Mouse (Mus musculus): ENCODE data around the gene Aebp1. TPM values are rescaled to one million over a fixed set of nuclear protein-coding genes. Genes with fewer than 3 reads are reported as not detected.

Gene Aebp1
- polyA plus RNA-seq, 1 experiment from 2014 or later = 15.0 TPM

DNA sequence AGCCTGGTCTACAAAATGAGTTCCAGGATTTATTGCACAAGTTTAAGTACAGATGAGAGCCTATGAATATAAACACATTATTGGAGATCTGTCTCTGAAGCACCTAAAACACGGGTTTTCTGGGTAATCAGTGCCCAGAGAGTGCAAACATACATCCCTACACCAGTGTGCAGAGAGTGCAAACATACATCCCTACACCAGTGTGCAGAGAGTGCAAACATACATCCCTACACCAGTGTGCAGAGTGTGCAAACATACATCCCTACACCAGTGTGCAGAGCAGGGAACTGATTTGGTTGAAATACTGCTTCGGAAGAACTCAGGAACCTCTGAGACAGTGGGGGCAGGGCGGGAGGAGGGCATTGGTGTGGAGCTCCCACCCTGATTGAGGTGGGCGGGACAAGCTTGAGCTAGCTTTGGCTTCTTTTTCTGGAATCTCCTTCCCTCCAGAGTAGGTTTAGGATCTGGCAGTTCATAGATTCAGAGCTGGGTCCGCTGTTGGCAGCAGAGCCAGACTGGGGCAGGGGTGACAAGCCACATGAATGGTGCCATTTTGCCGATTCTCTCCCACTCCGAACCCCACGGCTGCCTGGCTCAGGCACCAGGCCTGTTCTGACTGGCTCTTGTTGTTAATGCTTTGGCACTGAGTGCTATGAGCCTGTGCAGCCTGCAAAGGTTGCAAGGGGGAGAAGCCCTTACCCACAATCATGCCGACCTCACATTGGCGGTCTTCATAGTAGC is 44.2 kb downstream of the Aebp1 start:
- H3K4me1 ChIP-seq (ENCODE audit: control insufficient read depth, insufficient read depth, low read length) = peaks cover 15% of the 10 kb centered on the region
- H3K4me3 ChIP-seq (ENCODE audit: low read depth, low read length) = no peak overlapping the region
- no peak for ATAC-seq (ENCODE audit: low FRiP score)
- H3K27ac ChIP-seq (ENCODE audit: low read depth, low read length) = no peak overlapping the region
- no peak overlapping the region for H3K9ac ChIP-seq (ENCODE audit: low read length)
- no peaks in the 10 kb centered on the region for H3K27me3 ChIP-seq (ENCODE audit: control insufficient read depth, insufficient read depth, low read length)
- WGBS = 85% methylated on average over 10 of the region's 10 CpGs
- DNase-seq (ENCODE audit: low spot score, missing footprints) = peak; percentile 14
- no peak overlapping the region for H3K4me2 ChIP-seq
- no peaks in the 10 kb centered on the region for H3K36me3 ChIP-seq (ENCODE audit: control insufficient read depth, insufficient read depth, low read length)
- no peaks in the 10 kb centered on the region for H3K9me3 ChIP-seq (ENCODE audit: control insufficient read depth, low read length)

DNA sequence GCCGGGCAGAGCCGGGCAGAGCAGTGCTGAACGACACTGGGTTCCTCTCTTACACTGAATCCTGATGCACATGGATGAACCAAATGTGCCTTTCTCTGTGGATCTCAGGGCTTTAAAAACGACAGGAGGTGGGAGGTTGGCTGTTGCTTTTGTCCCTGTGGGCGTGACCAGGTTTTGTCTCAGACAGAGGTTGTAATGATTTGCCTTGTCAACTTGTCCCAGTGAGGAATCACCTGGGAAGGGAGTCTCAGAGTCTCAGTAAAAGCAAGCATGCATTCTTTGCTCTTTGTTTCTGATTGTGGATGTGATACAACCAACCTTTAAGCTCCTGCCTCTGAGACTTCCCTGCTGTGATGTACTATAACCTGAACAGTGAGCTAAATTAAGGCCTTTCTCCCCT is 45.3 kb downstream of the Aebp1 start:
- 50% methylated on average over 5 of the region's 5 CpGs for WGBS

DNA sequence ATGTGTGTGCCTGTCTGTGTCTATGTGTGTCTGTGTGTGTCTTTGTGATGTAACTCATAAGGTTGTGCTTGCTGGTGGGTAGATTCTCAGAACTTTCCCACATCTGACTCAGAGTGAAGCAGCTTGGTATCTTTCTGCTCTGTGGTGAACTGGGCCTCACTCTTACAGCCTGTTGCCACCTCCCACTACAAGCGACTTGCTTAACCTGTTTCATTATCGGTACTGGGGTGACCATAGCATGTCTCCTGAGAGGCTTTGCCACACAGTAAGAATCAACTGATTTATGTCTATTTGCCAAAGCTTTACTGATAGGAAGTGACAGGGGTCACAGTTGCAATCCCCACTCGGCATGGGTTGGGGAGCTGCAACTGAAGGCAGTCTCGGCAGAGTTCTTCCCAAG is 46.9 kb downstream of the Aebp1 start:
- no peaks in the 10 kb centered on the region for H3K27me3 ChIP-seq (ENCODE audit: control insufficient read depth, insufficient read depth, low read length)
- H3K36me3 ChIP-seq (ENCODE audit: control insufficient read depth, insufficient read depth, low read length) = no peaks in the 10 kb centered on the region
- H3K9ac ChIP-seq (ENCODE audit: low read length) = no peak overlapping the region
- no peaks in the 10 kb centered on the region for H3K4me1 ChIP-seq (ENCODE audit: control insufficient read depth, insufficient read depth, low read length)
- 82% methylated on average over 4 of the region's 4 CpGs for WGBS
- ATAC-seq (ENCODE audit: low FRiP score) = no peak
- DNase-seq (ENCODE audit: low spot score, missing footprints) = peak; percentile 26
- H3K27ac ChIP-seq (ENCODE audit: low read depth, low read length) = no peak overlapping the region
- H3K9me3 ChIP-seq (ENCODE audit: control insufficient read depth, low read length) = no peaks in the 10 kb centered on the region
- no peak overlapping the region for H3K4me2 ChIP-seq
- H3K4me3 ChIP-seq (ENCODE audit: low read depth, low read length) = no peak overlapping the region

More for the DNA sequence above, 45.3 kb downstream of the Aebp1 start:
- DNase-seq (ENCODE audit: low spot score, missing footprints) (peak; percentile 77), ATAC-seq (ENCODE audit: low FRiP score) (no peak)
- Histone ChIP-seq H3K36me3 (ENCODE audit: control insufficient read depth, insufficient read depth, low read length) (no peaks in the 10 kb centered on the region), H3K27me3 (ENCODE audit: control insufficient read depth, insufficient read depth, low read length) (no peaks in the 10 kb centered on the region), H3K9ac (ENCODE audit: low read length) (no peak overlapping the region), H3K9me3 (ENCODE audit: control insufficient read depth, low read length) (no peaks in the 10 kb centered on the region), H3K27ac (ENCODE audit: low read depth, low read length) (no peak overlapping the region), H3K4me2 (no peak overlapping the region), H3K4me1 (ENCODE audit: control insufficient read depth, insufficient read depth, low read length) (peaks cover 8% of the 10 kb centered on the region), H3K4me3 (ENCODE audit: low read depth, low read length) (no peak overlapping the region)

DNA sequence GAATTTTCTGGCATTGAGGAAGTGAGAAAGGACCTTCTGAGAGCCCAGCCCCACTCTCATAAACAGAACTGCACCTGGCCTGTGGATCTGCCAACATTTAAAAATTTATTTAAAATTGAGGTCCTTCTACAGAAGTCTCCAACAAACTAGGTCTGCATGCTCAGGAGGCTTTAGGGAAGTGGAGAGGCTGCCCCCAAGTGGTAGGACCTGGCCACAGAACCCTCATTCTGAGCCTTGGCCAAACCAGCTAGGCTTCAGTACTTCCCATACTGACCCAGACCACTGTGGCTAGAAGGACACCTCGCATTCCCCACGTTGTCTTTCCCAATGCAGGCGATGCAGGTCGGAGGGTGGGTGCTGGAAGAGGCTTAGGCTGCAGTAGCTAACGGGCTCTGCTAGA is 50.9 kb downstream of the Aebp1 start:
- no peak overlapping the region for H3K9ac ChIP-seq (ENCODE audit: low read length)
- H3K4me3 ChIP-seq (ENCODE audit: low read depth, low read length) = no peak overlapping the region
- H3K4me1 ChIP-seq (ENCODE audit: control insufficient read depth, insufficient read depth, low read length) = no peaks in the 10 kb centered on the region
- no peaks in the 10 kb centered on the region for H3K9me3 ChIP-seq (ENCODE audit: control insufficient read depth, low read length)
- 31% methylated on average over 5 of the region's 5 CpGs for WGBS
- no peaks in the 10 kb centered on the region for H3K27me3 ChIP-seq (ENCODE audit: control insufficient read depth, insufficient read depth, low read length)
- no peak overlapping the region for H3K4me2 ChIP-seq
- H3K36me3 ChIP-seq (ENCODE audit: control insufficient read depth, insufficient read depth, low read length) = no peaks in the 10 kb centered on the region
- H3K27ac ChIP-seq (ENCODE audit: low read depth, low read length) = no peak overlapping the region
- ATAC-seq (ENCODE audit: low FRiP score) (no peak), DNase-seq (ENCODE audit: low spot score, missing footprints) (peak; percentile 89)

DNA sequence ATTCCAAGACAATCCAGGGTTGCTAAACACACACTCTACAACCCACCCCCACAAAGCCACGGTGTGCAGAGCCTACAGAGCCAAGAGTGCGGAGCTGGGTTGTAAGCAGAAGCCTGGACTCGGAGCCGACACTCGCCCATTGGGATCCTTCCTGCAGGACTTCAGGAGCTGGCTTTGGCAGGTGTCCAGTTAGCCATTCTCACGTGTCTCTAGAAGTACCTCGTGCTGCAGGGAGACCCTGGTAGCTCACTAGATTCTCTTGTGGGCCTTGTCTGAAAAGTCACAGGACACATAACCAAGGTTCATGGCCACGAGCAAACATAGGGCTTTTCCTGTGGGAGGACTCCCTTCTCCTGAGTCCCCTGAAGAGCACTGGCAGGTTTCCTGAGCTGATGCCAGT is 51.5 kb downstream of the Aebp1 start:
- Histone ChIP-seq H3K36me3 (ENCODE audit: control insufficient read depth, insufficient read depth, low read length) (no peaks in the 10 kb centered on the region), H3K4me1 (ENCODE audit: control insufficient read depth, insufficient read depth, low read length) (no peaks in the 10 kb centered on the region), H3K9me3 (ENCODE audit: control insufficient read depth, low read length) (no peaks in the 10 kb centered on the region), H3K4me2 (no peak overlapping the region), H3K9ac (ENCODE audit: low read length) (no peak overlapping the region), H3K4me3 (ENCODE audit: low read depth, low read length) (no peak overlapping the region), H3K27ac (ENCODE audit: low read depth, low read length) (no peak overlapping the region), H3K27me3 (ENCODE audit: control insufficient read depth, insufficient read depth, low read length) (no peaks in the 10 kb centered on the region)
- 77% methylated on average over 8 of the region's 8 CpGs for WGBS
- ATAC-seq (ENCODE audit: low FRiP score) = no peak
- DNase-seq (ENCODE audit: low spot score, missing footprints) = peak; percentile 74

DNA sequence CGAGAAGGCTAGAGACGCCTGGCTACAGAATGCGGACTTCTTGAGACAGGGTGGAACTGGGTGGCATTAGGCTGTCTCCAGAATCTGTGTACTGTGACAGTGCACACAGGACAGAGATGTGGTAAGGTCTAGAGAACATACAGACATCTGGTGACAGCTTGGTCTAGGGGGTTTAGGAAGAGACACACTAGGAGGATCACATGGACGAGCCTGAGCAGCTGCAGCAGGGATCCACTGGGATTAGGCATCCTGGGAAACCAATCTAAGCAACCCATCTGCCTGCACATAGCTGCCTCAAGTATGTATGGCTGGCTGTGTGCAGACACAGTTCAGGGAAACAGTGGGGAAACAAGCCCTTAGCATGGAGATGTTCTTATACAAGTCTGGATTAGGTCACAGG is 52.2 kb downstream of the Aebp1 start:
- H3K4me2 ChIP-seq = no peak overlapping the region
- H3K9ac ChIP-seq (ENCODE audit: low read length) = no peak overlapping the region
- WGBS = 73% methylated on average over 4 of the region's 4 CpGs
- H3K36me3 ChIP-seq (ENCODE audit: control insufficient read depth, insufficient read depth, low read length) = no peaks in the 10 kb centered on the region
- no peaks in the 10 kb centered on the region for H3K4me1 ChIP-seq (ENCODE audit: control insufficient read depth, insufficient read depth, low read length)
- no peak overlapping the region for H3K27ac ChIP-seq (ENCODE audit: low read depth, low read length)
- H3K4me3 ChIP-seq (ENCODE audit: low read depth, low read length) = no peak overlapping the region
- ATAC-seq (ENCODE audit: low FRiP score) (no peak), DNase-seq (ENCODE audit: low spot score, missing footprints) (peak; percentile 39)
- no peaks in the 10 kb centered on the region for H3K9me3 ChIP-seq (ENCODE audit: control insufficient read depth, low read length)
- no peaks in the 10 kb centered on the region for H3K27me3 ChIP-seq (ENCODE audit: control insufficient read depth, insufficient read depth, low read length)

DNA sequence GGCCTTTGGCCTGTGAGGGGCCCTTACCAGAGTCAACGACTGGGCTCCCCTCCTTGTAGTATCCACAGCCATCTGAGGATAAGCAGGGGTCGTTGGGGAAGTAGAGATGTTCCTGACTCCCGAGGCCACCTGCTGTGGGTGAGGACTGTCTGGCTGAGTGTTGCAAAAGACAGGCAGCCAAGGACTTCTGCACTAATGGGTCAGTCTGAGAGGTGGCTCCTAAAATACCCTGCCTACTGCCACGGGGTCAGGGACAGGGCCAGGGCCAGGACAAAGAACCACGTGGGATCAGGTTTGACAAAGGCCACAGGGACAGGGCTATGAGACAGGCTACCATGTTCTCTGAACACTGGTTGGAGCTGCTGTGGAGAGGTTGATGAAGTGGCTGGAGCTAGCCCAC is 53.2 kb downstream of the Aebp1 start:
- H3K4me1 ChIP-seq (ENCODE audit: control insufficient read depth, insufficient read depth, low read length) = no peaks in the 10 kb centered on the region
- peak; percentile 41 for DNase-seq (ENCODE audit: low spot score, missing footprints)
- H3K4me2 ChIP-seq = no peak overlapping the region
- no peaks in the 10 kb centered on the region for H3K36me3 ChIP-seq (ENCODE audit: control insufficient read depth, insufficient read depth, low read length)
- H3K27me3 ChIP-seq (ENCODE audit: control insufficient read depth, insufficient read depth, low read length) = no peaks in the 10 kb centered on the region
- no peak overlapping the region for H3K9ac ChIP-seq (ENCODE audit: low read length)
- H3K27ac ChIP-seq (ENCODE audit: low read depth, low read length) = no peak overlapping the region
- H3K9me3 ChIP-seq (ENCODE audit: control insufficient read depth, low read length) = no peaks in the 10 kb centered on the region
- no peak overlapping the region for H3K4me3 ChIP-seq (ENCODE audit: low read depth, low read length)
- ATAC-seq (ENCODE audit: low FRiP score) = no peak
- WGBS = 52% methylated on average over 5 of the region's 5 CpGs

DNA sequence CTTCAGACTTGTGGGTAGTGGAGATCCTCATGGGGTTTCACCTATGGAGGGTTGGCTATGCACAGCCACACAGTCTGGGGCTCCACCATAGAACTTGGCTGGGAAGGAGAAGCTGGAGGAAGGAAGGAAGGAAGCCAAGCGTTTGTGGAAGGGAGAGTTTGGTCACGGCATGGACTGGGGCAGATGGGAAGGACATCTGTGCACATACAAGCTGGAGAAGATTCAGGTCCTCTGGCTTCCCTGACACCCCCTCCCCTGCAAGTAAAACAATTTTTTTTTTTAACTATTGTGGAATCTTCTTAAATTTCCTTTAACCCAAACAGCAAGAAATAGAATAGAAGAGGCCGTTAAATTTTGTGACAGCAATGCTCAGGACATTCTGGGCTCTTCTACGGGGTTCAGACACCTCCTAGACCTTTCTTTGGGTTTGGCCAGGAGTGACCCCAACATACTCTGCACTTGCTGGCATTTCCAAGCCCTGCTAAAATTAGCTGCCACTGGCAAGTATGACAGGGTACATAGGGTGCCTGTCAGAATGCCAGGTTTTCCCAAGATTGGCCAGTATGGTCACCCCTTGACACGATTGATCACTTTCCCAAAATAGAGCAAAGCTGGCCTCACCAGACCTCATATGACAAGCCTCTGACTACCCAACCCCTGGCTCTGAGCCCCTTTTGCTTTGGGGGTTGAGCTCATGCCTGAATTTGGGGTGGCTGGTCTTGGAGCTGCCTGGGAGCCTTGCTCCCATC is 53.9 kb downstream of the Aebp1 start:
- Histone ChIP-seq H3K9ac (ENCODE audit: low read length) (no peak overlapping the region), H3K27me3 (ENCODE audit: control insufficient read depth, insufficient read depth, low read length) (no peaks in the 10 kb centered on the region), H3K4me3 (ENCODE audit: low read depth, low read length) (no peak overlapping the region), H3K27ac (ENCODE audit: low read depth, low read length) (no peak overlapping the region), H3K4me1 (ENCODE audit: control insufficient read depth, insufficient read depth, low read length) (no peaks in the 10 kb centered on the region), H3K36me3 (ENCODE audit: control insufficient read depth, insufficient read depth, low read length) (no peaks in the 10 kb centered on the region), H3K9me3 (ENCODE audit: control insufficient read depth, low read length) (no peaks in the 10 kb centered on the region), H3K4me2 (no peak overlapping the region)
- no peak for ATAC-seq (ENCODE audit: low FRiP score)
- DNase-seq (ENCODE audit: low spot score, missing footprints) = peak; percentile 44
- WGBS = 88% methylated on average over 5 of the region's 5 CpGs

DNA sequence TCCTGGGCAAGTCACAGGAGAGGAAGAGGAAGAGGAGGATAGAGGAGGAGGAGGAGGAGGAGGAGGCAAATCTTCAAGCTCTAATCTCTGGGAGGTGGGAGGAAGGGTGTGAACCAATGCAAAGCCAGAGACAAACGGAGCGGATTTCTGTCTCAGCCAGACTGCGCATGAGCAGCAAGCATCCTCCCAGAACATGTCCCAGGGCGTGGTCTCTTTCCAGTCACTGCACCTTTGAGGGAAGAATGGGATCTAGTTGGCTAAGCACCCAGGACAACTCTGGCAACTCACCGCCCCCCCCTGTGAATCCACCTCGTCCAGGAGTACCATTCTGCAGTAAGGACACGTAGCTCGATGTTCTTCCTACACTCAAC is 54.4 kb downstream of the Aebp1 start:
- DNase-seq (ENCODE audit: low spot score, missing footprints) (peak; percentile 44), ATAC-seq (ENCODE audit: low FRiP score) (no peak)
- Histone ChIP-seq H3K4me3 (ENCODE audit: low read depth, low read length) (no peak overlapping the region), H3K4me1 (ENCODE audit: control insufficient read depth, insufficient read depth, low read length) (no peaks in the 10 kb centered on the region), H3K4me2 (no peak overlapping the region), H3K9me3 (ENCODE audit: control insufficient read depth, low read length) (no peaks in the 10 kb centered on the region), H3K36me3 (ENCODE audit: control insufficient read depth, insufficient read depth, low read length) (no peaks in the 10 kb centered on the region), H3K27me3 (ENCODE audit: control insufficient read depth, insufficient read depth, low read length) (no peaks in the 10 kb centered on the region), H3K9ac (ENCODE audit: low read length) (no peak overlapping the region), H3K27ac (ENCODE audit: low read depth, low read length) (no peak overlapping the region)
- WGBS = 74% methylated on average over 8 of the region's 8 CpGs

Data from midbrain, embryonic 11.5 days (tissue).